Mouse (Mus musculus) CD4-positive, CD25-positive, alpha-beta regulatory T cell, adult 2 months (primary cell): ENCODE data around the gene Npas3.

Experiments used
- DNase-seq: peaks from one replicate; pipeline ENCODE4 v3.0.0-alpha.2; 2012; ENCODE audit warnings: low read depth, low spot score

The Npas3 gene

GRCm38 (mm10) chr12:53694346-53694745, 445.9 kb downstream of the Npas3 start:
- no peak for DNase-seq

GRCm38 (mm10) chr12:53695324-53695723, 446.8 kb downstream of the Npas3 start:
- DNase-seq = no peak

- no peak for DNase-seq
These were observed 449.2 kb downstream of the Npas3 start for GRCm38 (mm10) chr12:53697645-53698044.

DNA sequence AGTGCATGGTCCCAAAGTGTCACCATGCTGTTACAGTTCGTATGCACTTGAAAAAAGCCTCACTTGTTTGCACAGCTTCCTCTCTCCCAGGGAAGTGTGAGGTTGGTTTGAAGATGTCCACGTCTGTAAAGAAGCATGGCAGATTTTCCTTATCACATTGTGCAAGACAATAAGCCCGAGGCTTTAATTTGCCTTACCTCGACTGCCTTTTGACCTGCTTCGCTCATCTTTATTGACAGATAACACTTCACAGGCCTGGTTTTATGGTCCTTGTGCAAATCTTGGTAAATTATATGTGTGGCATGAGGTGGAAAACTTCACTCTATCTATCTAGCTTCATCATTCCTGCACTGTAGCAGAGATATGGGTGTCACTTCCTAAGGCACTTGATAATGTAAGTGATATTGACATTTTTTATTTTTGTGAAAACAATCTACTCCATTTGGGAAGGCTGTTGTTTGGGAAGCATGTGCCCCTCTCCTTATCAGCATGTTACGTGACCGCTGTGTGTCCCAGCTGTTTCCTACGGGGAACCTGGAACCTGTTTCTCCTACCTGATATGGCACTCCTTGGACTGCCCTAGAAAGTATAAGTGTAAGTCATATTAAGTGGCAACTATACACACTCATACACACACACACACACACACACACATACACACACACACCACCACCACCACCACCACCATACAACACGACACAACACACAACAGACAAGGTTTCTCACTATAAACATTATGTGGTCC, 450.2 kb downstream of the Npas3 start:
- no peak for DNase-seq

- DNase-seq = no peak
These were observed 471.4 kb downstream of the Npas3 start for GRCm38 (mm10) chr12:53719896-53720295.

GRCm38 (mm10) chr12:53722156-53722555, 473.7 kb downstream of the Npas3 start:
- DNase-seq = no peak

DNA sequence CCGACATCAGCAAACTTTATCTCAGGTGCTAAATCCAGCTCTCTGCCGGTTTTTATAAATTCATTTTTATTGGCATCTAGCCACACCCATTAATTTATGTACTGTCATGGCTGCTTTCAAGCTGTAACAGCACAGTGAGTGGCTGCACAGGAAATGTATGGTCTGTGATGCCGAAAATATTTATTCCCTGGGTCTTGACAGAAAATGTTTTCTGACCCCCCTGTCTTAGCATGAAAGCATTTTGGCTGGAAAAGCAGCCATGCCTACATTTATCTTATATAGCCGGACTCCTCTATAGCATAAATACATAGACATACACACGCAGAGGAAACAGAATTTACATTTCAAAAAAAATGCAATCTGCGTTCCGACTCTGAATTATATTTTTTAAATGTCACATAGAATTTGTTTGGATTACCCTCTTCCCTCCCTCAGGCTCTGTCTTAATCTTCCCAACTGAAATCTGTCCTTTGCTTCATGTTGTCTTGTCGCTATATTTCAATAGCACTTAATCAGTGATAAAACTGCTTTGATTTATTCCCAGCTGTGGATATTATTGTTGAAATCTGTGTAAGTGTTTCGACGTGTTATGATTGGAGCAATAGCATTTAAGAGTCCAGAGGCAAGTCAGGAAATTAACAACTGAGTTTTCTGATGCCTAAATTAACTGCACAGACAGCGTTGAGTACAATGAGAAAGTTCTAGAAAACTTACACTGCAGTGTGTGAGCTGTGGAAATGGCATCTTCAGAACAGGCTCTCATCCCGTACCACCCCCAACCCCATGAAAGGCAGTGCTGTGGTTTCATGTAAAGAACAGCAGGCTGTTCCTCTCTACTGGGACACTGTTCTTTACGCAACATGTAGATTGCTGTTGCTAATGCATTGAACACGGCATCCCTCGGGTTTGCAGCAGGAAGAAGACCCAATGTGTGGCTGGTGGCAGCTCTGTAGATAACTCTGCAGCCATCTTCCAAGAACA, 474.5 kb downstream of the Npas3 start:
- no peak for DNase-seq

- no peak for DNase-seq
These were observed 480.8 kb downstream of the Npas3 start for GRCm38 (mm10) chr12:53729275-53729674.

- DNase-seq = no peak
These were observed 490.2 kb downstream of the Npas3 start for GRCm38 (mm10) chr12:53738549-53739292.

DNA sequence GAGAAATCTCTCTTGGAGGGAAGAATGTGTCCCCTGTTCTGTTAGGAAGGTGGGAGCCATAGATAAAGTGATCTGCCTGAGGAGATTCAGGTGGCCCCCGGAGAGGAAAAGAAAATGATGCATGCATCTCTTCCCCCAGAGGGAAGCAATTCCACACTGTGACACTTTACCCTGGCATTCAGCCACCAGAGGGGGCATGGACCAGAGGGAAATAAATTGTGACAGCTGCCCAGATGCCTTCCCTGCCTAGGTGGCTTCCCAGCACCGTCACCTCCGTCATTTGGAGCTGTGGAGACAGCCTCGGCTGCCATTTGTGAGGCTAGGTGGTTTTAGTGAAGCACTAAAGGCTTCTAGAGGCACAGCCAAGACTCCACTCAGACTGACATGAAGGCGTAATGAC, 498.2 kb downstream of the Npas3 start:
- DNase-seq = no peak

GRCm38 (mm10) chr12:53749375-53749774, 500.9 kb downstream of the Npas3 start:
- DNase-seq = no peak

GRCm38 (mm10) chr12:53752281-53753072, 504.0 kb downstream of the Npas3 start:
- DNase-seq = no peak

GRCm38 (mm10) chr12:53753368-53753937, 505.0 kb downstream of the Npas3 start:
- no peak for DNase-seq

GRCm38 (mm10) chr12:53754236-53754635, 505.8 kb downstream of the Npas3 start:
- DNase-seq = no peak

DNA sequence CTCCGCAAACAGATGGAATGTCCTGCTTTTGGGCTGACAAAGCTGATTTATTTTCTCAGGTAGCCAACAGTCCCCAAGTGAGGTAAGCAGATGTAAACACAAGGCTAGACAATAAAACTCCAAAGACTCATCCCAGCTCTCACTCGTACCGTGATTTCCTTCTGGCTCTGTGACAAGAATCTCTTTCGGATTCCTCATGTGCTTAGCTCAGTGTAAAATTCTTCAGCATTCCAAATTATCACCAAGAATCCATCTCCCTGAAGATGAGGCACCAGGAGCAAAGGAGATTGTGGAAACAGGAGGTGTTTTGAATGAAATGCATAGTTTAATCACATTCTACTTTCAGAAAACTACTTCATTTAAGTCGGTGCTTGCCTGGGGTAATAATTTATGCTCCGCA, 509.2 kb downstream of the Npas3 start:
- DNase-seq = no peak

DNA sequence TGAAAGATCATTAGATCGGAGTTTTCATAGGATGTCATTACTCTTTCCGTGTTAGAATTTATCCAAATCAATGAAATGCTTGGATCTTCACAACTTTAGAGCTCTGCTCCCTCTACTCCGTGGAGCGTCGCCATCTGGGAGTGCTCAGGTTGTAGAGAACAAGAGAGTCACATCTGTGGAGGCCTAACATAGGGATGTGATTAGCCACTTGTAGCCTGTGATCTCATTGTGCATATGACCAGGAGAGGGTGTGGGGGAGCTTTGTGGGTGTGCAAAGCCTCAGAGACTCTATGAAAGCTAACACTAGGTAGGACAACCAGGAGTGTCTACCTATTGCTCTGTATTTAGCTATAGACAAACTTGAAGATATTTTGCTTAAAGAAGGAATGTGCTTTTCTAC, 509.9 kb downstream of the Npas3 start:
- no peak for DNase-seq

- no peak for DNase-seq
These were observed 515.7 kb downstream of the Npas3 start for GRCm38 (mm10) chr12:53764143-53764542.

GRCm38 (mm10) chr12:53768392-53768791, 519.9 kb downstream of the Npas3 start:
- no peak for DNase-seq

DNA sequence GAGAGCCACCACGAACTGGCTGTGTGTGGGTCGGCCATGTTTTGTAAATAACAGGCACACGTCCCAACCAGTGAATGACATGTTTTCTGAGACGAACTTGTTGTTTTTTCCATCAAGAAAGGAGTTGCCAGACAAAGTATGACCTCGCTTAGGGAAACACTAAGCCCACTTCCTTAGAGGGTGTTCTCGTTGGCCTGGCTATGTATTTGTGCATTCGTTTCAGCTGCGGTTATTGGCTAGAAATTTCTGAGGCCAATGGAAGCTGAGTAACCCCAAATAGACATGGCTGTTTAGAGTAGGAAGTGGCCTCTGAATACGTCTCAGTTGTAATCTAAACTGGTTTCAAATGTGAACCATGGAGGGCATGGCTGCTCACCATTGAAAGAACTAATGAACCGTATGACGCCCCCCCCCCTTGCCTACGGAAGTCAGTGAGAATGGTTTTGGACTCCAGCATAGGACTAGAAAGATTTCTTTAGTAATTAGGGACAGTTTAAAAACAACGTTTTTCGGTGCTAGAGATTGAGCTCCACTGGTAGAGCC, 523.0 kb downstream of the Npas3 start:
- DNase-seq = no peak

GRCm38 (mm10) chr12:53781850-53782552, 533.5 kb downstream of the Npas3 start:
- no peak for DNase-seq
